ENCODE assay signal across 10 mouse cellular contexts in genomic region chr4:32243458-32243857, GRCm38 (mm10). TPM values are rescaled to one million over a fixed set of nuclear protein-coding genes. Genes with fewer than 3 reads are reported as not detected.
DNase-seq lines count a peak whose midpoint lies in the region; ATAC-seq lines count a peak whose summit lies in the region.
"Had no signal": no experiment of that assay in that cellular context is flagged by ENCODE, and none has a peak within 500 bp of the region (broad histone marks: within the 10 kb centered on the region; RNA-seq: fewer than 3 reads in every experiment).

No protein-coding gene starts in this region.

- DNase-seq in heart, adult 8-10 months (ENCODE audit: low spot score): no peak
- peak; percentile 72 for DNase-seq in embryo, embryonic 11 days
- no peak for DNase-seq in hindbrain, embryonic 14.5 days (ENCODE audit: low spot score)
- peak; percentile 42 to 65 for DNase-seq in lung, postnatal 4 days
- no peak for DNase-seq in cerebellum, adult 18-20 months
- DNase-seq in cerebellum, adult 8-10 months: no peak
- DNase-seq in cerebellum, adult 11-12 months: no peak

- 28% methylated on average over 10 of the region's 10 CpGs for WGBS in heart, embryonic 15.5 days
- WGBS in hindbrain, embryonic 14.5 days: 34% methylated on average over 10 of the region's 10 CpGs

- peak overlapping the region; percentile 38 for H3K4me2 ChIP-seq in heart, embryonic 15.5 days
- H3K4me2 ChIP-seq in hindbrain, embryonic 14.5 days (replicated peaks): 0 out of 2 replicates have a peak overlapping the region, but pooled peaks have one; percentile 93
- H3K4me2 ChIP-seq: embryonic facial prominence, embryonic 15.5 days; liver, embryonic 15.5 days had no signal

- H3K27ac ChIP-seq in heart, embryonic 15.5 days: peak overlapping the region; percentile 78
- no peak overlapping the region for H3K27ac ChIP-seq in hindbrain, embryonic 14.5 days
- H3K27ac ChIP-seq: embryonic facial prominence, embryonic 15.5 days; liver, embryonic 15.5 days had no signal

- H3K4me1 ChIP-seq in heart, embryonic 15.5 days (replicated peaks): peaks cover 67% of the 10 kb centered on the region
- H3K4me1 ChIP-seq in hindbrain, embryonic 14.5 days (replicated peaks; ENCODE audit: control insufficient read depth, insufficient read depth, low read length): peaks cover 52% of the 10 kb centered on the region

- H3K9me3 ChIP-seq in heart, embryonic 15.5 days (replicated peaks): no peaks in the 10 kb centered on the region
- H3K9me3 ChIP-seq in hindbrain, embryonic 14.5 days (ENCODE audit: control insufficient read depth, low read length): no peaks in the 10 kb centered on the region
- H3K9me3 ChIP-seq: embryonic facial prominence, embryonic 15.5 days; liver, embryonic 15.5 days had no signal

- no peaks in the 10 kb centered on the region for H3K27me3 ChIP-seq in heart, embryonic 15.5 days
- no peaks in the 10 kb centered on the region for H3K27me3 ChIP-seq in hindbrain, embryonic 14.5 days (ENCODE audit: control insufficient read depth, insufficient read depth, low read length)
- H3K27me3 ChIP-seq: embryonic facial prominence, embryonic 15.5 days had no signal

- no peak overlapping the region for H3K4me3 ChIP-seq in heart, embryonic 15.5 days
- H3K4me3 ChIP-seq in hindbrain, embryonic 14.5 days (replicated peaks; ENCODE audit: low read length): no peak overlapping the region
- H3K4me3 ChIP-seq: embryonic facial prominence, embryonic 15.5 days; liver, embryonic 15.5 days had no signal

- H3K9ac ChIP-seq in heart, embryonic 15.5 days: 0 out of 2 replicates have a peak overlapping the region, but pooled peaks have one; percentile 32
- peak overlapping the region; percentile 35; the same call in 1 of the 2 replicates for H3K9ac ChIP-seq in hindbrain, embryonic 14.5 days
- H3K9ac ChIP-seq: embryonic facial prominence, embryonic 15.5 days; liver, embryonic 15.5 days had no signal

- no peak for ATAC-seq in heart, embryonic 15.5 days (replicated peaks; ENCODE audit: insufficient number of reproducible peaks, insufficient read depth, low FRiP score, low read depth)
- ATAC-seq in hindbrain, embryonic 14.5 days (ENCODE audit: low FRiP score): no peak

- no peaks in the 10 kb centered on the region for H3K36me3 ChIP-seq in heart, embryonic 15.5 days
- H3K36me3 ChIP-seq in hindbrain, embryonic 14.5 days (replicated peaks; ENCODE audit: control insufficient read depth, insufficient read depth): no peaks in the 10 kb centered on the region
- H3K36me3 ChIP-seq: embryonic facial prominence, embryonic 15.5 days; liver, embryonic 15.5 days had no signal

RNA-seq across cellular contexts. Expression of gene Bach2, which starts 4.9 kb away (rescaled TPM):
- polyA plus RNA-seq in heart, embryonic 15.5 days (2015; fragmentation: Nextera tagmentation; extraction: Ambion mirVana): 5.0 and 5.4 TPM in 2 replicates
- 1 to 10 TPM; 2.4 to 6.9 (median 4.2) TPM for total RNA-seq in heart, adult 8-10 months (2022)
- polyA plus RNA-seq in hindbrain, embryonic 14.5 days (2014; fragmentation: Nextera tagmentation; extraction: Ambion mirVana): 27.7 and 31.5 TPM in 2 replicates

Comparison
In these comparisons a context has a peak if more than half of its experiments do, and no peak if none do; other contexts are left out.
1. DNase-seq: peak in embryo, embryonic 11 days (single experiment) and lung, postnatal 4 days (2 of 2); none in heart, adult 8-10 months (single experiment), hindbrain, embryonic 14.5 days (single experiment), cerebellum, adult 18-20 months (0 of 2), cerebellum, adult 8-10 months (single experiment) and cerebellum, adult 11-12 months (single experiment).